Mouse (Mus musculus): ENCODE measurements around the gene Iqsec1.

Gene Iqsec1

DNA sequence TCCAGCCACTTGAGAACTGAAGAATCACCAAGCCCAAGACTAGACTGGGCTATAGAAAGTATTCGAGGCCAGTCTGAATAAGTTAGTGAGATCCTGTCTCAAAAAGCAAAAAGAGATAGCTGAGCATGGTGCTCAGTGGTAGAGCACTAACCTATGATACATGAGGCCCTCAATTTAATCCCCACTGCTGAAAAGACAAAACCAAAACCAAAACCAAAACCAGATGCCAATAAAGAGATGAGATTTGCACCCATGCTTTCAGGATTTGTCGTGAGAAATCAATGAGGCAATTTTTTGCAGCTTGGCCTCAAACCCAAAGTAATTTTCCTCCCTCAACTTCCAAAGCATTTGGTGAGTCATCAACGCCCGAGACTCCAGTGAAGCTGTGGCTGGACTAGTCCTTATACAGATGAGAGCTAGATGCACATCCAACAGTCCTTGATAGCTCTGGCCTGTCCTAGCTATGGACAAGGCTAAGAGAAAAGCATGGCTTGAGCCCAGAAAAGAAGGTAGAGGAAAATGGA is 239.0 kb downstream of the Iqsec1 start:
- no peak for DNase-seq

DNA sequence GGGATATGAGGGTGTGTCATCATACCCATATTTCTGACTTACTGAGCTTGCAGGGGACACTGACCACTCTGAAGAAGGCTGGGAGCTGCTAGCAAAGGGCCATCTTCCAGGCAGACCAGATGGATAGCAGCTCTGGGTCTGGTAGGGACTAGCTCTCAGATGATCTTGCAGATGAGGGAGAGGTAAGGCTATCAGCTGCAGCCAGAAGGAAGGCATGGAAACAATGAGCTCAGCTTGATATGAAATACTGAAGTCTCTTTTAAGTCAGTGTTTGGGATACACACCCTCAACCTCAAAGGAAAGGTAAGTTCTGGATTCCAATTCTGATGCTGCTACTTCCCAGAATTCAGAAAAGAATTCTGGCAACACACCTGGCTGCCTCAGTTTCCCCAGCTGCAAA is 239.5 kb downstream of the Iqsec1 start:
- DNase-seq = no peak

DNA sequence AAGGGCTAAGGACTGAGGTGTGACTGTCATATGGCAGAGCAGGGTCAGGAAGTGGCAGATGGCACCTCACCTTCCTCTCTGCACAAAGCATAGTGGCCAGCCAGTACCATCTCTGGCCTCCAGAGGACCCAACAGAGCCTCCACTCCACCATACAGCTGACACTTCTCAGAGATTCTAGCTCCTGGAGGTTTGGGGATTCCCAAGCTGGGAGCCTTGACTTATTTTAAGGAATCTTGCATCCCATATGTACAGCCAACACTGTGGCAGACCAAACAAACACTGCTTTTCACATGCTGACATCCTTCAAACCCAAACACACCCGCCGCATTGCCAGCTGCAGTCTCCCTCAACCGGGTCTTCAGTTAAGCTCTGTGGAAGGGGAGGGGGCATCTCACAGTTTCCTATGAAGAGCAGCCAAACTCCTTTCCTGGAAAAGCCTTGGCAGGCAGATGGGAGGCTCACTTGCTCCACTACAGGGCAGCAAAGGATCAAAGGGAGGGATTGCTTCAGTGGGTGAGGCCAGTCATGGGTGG is 242.1 kb downstream of the Iqsec1 start:
- no peak for DNase-seq

DNA sequence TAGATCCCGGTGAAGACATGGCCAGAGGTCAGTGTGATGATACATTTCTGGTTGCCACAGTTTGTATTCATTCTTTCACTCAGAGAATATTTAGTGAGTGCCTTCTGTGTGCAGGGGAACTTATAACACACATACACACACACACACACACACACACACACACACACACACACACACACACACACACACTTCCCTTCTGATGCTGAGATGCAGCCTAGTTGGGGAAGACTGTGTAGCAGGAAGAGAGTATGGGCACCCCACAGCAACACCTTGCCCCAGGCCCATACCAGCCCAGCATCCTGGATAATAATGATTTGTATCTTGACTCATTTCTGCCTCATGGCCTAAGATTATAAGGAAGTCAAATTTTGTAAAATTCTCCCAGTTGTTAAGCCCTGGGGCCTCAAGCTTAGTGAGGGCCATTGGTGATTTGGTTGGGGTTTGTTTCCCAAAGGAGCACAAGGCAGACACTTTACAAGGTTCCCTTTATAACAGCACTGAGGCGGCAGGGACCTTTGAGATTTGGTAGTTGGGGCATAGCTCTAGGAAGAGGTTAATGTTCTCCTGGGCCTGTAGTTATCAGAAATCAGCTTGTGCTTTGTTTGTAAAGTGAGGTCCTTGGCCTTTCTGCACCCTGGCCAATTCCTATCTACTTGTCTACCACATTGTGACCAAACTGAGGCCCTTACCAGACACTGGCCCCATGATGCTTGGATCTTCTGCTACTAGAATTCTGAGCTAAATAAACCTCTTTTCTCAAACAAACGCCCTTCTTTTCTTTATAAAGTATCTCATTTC is 242.9 kb downstream of the Iqsec1 start:
- DNase-seq = no peak

DNA sequence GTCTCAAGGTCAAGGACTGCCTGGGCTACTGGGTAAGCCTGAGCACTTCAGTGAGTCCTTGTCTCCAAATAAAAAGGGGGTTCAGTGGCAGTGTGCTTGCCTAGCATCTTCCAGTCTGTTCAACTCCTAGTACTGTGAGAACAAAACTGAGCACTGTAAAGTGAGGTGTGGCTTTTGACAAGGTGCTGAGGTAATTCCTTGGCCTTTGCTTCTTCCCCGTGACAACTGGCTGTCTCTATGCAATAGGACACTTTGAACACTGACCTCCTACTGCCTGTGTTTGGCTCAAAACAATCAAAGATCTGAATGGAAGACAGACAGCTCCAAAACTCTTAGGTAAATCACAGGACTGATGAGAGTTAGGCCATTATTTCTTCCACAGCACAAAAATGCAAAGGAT is 246.0 kb downstream of the Iqsec1 start:
- DNase-seq = no peak

DNA sequence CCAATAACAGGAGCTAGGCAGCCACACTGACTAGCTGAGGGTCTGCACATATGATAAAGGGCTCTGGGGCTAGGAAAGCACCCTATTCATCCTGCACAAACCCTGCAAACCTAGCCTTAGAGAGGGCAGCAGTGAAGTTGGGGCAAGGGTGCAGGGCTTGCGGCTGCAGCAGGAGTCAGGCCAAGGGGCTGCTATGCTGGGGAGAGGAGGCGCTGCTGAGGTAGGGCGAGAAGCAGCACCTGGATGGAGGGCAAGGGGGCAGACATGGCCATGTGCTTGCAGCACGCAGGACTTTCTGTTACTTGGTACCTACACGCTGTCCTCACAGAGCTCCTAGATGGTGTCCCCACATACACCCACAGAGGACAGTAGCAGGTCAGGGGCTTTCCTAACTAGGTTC is 246.8 kb downstream of the Iqsec1 start:
- no peak for DNase-seq

DNA sequence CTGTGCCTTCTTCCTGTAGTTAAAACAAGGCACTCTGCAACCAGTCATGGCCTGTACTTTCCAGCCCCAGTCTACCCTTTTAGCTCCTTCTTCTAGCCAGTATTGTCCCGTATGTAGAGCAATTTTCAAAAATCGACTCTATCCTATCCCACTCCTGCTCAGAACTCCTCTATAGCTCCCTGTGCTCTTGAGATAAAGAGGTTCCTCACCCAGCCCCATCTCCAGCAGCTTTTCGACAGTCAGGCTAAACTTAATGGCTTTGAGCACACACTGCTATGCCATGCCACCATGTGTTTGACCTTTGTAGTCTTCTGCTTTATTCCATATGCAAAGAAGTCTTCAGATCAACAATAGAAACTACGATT is 247.4 kb downstream of the Iqsec1 start:
- no peak for DNase-seq

DNA sequence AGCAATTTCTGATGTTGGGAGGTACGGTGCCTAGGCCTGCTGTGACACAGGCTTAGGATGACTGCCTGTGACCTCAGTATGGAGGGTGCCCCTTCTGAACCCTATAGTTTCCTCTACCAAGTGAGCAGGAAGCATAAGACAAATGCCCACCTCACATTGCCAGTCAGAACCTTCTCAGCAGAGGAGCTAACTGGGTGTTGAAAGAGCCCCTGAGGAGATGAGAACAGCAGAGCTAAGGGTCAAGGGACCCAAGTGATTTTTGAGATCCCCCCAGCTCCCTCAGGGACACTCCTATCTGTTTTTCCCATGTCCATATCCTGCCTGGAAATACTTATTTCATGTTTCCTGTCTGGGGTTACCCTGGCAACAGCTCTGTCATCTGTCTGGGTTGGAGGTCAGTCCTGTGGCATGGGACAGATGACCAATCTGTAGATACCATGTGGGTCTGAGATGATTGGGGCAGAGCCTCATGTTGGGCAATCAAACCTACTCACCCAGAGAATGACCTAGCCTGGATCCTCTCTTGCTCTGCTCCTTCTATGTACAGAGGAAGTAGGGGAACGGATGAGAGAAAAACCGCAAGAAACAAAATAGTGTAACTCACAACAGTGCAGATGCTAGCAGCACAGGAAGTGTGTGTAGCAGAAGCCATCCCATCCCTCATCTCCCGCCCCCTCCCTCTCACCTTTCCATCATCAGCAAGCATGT is 248.0 kb downstream of the Iqsec1 start:
- DNase-seq = no peak

DNA sequence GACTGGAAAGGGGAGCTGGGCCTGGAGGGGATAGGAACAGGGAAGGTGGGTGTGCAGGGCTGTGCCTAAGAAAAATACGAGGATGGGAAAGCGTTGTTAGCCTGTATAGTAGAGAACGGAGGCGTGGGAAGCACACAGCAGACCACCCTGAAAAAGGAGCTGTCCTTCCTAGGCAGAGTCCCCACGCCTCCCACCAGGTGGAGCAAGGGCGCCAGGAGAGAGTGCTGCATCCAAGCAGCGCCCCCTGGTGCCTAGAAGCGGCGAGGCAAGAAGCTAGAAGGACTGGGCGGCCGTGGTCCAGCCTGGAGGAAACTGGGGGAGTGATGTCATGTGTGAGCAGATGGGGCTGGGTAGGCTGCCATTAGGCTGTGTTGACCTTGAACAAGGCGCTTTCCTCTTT is 251.1 kb downstream of the Iqsec1 start:
- peak; percentile 84 for DNase-seq

DNA sequence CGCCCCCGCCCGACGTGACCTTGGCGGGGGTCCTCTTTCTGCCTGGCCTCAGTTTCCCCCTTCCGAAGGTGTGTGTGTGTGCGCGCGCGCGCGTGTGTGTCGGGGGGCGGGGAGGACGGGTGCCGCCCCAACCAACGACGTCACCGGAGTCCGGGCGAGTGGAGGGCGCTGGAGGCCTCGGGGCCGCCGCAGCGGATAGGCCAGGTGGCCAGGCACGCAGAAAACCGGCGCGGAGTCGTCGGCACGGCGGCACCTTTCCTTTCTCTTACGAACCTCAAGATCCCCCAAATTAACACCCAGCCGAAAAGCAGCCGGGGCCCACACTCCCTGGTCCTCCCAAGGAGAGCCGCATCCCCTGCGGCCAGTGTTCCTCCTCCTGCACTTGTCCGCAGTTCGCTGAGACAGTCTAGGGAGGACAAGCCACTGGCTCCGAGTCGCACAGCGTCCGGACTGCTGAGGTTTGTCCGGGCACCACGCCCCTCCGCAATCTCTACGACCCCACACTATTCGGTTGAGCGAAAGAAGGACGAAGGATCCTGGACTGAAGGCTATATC is 251.7 kb downstream of the Iqsec1 start:
- DNase-seq = no peak

DNA sequence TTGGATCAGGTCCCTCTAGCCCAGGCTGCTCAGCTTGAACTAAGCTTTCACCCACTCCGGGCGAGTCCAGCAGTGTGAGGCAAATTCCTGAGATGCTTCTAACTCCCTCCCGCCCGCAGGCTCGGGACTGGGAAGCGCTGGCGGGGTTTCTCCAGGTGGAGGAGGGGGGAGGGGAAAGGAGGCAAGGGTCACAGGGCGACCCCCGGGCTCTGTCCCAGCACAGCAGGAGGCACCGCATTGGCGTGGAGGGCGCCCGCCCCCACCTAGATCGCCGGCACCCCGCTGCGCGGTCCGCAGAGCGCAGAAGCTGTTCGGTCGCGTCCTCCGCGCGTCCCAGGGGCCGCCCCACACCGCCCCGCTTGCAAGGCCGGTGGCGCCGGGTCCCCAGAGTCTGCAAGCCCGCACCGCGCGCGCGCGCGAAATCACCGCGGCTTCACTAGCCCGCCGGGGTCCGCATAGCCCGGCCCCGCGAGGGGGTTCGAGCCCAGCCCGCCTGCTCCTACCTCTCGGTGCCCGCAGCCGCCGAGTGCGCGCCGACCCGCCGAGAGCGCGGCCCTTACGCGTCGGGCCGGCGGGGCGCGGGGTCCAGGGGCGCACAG is 252.3 kb downstream of the Iqsec1 start:
- no peak for DNase-seq

DNA sequence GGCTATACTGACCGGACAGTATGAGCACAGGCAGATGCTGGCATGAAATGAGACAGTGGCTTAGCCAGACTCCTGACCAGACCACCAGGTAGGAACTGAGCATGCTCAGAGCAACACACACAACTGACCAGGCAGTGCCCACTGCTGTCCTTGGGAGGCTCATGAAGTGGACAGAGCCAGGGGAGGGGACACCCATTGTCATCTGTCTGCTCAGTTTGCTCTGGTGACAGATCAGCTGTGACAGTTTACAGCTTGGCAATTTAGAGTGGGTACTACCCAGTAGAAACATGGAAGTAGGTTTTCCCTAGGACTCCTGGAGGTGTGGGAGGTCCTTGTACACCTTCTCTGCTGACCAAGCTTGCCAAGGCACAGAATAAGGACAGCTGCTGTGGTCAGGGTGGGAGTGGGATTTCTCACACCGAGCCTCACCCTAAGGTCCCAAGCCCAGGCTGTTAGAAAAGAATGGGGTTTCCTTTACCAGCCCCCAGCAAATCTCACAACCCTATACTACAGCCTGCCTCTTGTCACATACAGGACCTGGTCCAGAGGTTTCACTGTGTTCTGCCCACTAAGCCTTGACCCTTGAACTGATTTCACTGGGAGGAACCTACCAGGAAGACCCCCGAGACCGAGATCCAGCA is 253.0 kb downstream of the Iqsec1 start:
- DNase-seq = no peak

DNA sequence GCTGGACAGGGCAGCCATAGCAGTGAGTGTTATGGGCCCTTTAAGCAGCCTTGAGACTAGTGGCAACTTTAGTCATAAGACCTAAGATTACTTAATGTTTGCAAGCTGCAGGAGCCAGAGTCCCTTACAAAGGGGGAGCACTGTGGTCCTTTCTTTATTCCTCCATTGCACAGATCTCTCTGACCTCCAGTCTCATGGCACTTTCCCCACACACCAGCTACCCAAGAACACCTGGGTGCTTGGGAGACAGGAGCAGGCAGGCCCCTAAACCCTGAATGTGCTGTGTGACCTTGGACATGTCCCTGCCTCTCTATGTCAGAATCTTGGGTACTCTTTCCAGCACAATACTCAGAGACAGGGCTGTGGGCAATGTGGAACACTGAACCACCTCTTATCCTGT is 253.7 kb downstream of the Iqsec1 start:
- no peak for DNase-seq

DNA sequence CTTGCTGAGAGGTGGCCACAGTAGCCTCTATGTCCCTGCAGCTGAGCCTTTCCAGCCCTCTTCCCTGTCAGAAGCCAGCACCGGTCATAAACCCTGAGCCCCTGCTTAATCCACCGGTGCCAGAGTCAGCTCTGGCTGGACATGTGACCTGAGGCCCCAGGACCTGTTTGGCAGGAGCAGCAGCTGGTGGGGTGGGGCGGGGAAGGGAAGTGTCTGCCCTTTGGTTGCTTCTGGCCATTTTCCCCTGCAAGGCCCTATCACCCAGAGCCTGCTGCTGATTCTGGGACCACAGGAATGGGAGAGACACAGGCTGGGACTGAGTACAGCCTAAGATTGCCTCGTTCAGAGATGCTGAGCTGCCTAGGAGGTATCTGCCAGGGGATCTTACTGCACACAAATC is 257.2 kb downstream of the Iqsec1 start:
- DNase-seq = no peak

DNA sequence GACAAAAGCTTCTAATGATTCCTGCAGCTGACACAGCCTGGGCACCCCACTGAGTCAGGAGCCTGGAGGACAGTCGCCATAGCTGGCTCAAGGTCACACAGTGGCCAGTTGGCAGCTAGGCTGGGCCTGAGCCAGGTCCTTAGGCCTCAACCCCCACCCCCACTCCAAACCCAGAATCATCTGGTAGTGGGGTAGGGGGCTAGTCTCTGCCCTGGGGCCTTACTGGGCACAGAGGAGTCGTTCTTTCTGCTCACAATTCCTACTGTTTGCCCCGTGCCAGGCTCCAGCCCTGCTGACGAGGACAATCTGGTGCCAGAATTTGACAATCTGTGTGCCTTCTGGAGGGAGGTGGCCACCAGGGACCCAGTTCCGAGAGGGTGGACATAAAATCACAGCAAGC is 258.7 kb downstream of the Iqsec1 start:
- peak; percentile 83 for DNase-seq

DNA sequence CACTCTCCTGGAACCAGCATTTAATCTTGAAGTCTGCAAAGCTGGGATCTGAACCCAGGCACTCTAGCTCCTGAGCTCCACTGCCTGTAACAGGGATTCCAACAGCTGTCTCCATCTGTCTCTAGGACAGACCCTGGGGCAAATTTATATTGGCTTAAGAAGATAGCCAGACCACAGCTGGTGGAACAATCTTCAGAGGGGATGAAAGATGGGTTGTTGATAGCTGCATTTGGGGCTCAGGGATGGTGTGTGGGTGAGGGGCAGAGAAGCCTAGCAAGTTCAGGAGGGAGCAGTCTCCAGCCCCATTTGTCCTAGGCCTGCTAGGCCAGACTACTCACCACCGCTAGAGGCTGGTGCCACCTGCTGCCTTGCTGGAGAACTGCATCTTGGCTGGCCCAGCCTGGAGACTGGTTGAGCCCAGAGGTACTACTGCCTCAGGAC is 260.0 kb downstream of the Iqsec1 start:
- DNase-seq = peak; percentile 71

DNA sequence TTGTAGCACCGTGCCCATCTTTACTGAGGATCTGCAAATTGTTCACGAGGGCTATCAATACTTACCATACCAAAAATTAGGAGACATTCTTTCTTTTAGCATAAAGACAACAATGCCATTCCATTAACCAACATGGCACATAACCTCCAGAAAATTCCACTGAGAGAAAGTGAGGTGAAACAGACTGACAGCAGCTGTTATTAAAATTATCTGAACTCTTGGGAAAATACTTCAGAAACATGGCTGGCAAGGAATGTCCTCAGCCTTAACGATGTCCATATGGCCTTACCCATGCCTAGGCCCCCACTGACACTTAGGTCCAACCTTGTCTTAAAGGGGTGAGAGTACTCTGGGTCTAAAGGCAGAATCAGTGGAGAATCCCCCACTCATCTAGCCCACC is 260.7 kb downstream of the Iqsec1 start:
- no peak for DNase-seq

DNA sequence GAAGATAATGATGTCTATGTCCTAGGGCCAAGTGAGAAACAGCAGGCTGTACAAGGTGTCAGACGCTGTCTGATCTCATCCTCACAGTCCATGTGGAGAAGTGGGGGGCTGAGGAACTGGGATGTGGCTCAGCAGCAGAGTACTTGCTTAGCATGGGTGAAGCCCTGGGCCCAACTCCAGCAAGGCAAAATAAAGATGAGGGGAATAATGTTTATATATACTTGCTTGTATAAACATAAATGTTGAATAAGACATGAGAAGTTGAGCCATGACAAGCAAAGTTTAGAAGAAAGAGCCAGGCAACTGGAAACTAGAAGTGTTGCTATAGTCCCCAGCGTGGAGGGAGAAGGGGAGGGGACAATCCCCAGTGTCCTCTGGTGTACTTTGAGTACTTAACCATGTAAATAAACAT is 261.8 kb downstream of the Iqsec1 start:
- DNase-seq = no peak

DNA sequence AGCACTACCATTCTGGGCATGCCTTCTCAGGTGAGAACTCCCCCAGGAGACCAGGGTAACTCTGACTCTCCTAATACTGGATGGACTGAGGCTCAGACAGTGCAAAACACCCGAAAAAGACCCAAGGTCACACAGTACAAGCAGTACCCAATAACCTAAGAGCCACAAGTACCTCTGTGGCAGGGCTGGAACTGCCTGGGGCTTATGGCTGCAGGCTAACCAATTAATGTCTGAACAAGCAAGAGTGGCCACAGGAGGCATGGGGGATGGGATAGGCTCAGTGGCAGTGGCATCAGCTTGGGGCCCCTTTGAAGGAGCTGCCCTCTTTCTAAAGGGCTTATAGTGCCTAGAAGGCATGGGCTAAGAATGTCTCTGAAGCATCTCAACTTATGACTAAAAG is 263.0 kb downstream of the Iqsec1 start:
- no peak for DNase-seq

DNA sequence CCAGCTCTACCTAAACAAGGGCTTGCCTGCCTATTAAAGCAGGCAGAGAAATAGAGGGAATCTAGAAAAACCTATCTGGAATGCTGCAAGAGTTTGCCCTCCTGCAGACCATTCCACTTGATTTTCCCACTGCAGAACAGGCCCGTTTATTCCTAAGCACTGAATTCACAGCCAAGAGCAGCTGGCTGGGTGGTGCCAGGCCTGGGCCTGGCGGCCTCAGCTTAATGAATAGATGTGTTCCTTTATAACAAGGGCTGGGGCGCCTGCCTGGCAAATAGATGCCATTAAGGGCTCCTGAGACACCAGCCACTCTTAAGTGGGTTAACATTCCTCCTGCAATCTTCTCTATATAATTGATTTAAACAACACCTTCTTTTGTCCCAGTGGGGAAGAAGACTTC is 265.5 kb downstream of the Iqsec1 start:
- DNase-seq = peak; percentile 66

DNA sequence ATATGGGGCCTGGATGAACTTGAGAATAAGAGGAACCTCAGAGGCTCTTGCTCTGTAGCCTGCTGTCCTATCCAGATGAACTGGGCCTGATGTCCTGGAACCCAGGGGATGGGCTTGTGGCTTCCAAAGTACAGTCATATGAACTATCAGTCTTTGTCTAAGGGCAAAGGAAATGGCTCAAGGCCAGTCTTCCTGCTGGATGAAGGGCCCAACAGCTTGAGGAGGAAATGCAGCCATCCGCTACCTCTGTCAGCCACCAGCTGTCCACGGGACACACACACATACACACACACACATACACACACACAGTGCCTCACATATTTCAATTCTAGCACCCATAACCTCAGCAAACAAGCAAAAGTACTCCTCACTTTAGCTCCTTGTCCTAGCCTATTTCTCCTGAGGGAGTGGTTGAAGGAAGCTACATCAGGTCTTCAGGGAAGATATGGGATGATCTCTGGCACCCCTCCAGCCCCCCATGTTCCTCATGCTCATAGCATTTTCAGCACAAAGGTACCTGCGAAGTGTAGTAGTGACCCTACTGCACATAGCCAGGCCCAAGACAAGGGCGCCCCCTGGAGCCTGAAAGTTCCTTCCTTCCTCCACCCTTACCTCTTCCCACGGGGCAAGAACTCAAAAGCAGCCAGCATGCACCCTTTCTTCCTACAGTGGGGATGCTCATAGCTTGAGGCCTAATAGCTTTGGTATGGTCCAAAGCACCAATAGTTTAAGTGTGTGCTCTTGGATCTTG is 267.3 kb downstream of the Iqsec1 start:
- DNase-seq = no peak

DNA sequence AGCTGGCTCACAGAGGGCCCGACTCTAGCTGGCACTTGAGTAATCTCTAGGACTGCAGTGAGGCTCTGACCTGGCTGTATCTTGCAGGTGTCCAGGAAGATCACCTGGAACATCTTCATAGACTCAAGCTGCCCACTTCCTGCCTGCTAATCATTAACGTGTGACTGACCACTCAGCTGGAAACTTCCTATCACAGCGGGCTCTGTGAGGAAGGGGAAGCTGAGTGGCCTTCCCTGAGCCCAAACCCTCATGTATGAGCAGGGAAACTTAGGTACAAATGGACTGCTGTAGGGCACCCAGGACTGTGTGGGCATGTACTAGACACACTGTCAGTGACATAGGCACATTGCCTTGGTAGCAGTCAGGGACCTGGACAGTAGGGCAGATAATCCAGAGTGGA is 268.3 kb downstream of the Iqsec1 start:
- no peak for DNase-seq
